Mouse (Mus musculus) midbrain, embryonic 12.5 days (tissue): ENCODE results near the gene Olfr622. TPM values are rescaled to one million over a fixed set of nuclear protein-coding genes. Genes with fewer than 3 reads are reported as not detected.

ENCODE experiments used
- ATAC-seq: fragments of 200-750 bp; cut with Nextera tagmentation; 2 replicates; pipeline ENCODE4 v1.8.0; 2017; ENCODE audit warnings: low read depth, moderate TSS enrichment, moderate library complexity; ENCODE audit not compliant: low FRiP score
- H3K27ac ChIP-seq: fragments of 300-500 bp; sonication (generic); replicated peaks from 2 replicates; pipeline ENCODE4 v1.5.1; 2016; ENCODE audit warnings: mild to moderate bottlenecking
- H3K27me3 ChIP-seq: fragments of 300-500 bp; sonication (generic); 2 replicates; pipeline ENCODE4 v1.6.1; 2016; ENCODE audit warnings: mild to moderate bottlenecking
- H3K36me3 ChIP-seq: fragments of 300-500 bp; sonication (generic); 2 replicates; pipeline ENCODE4 v1.6.1; 2016
- H3K4me1 ChIP-seq: fragments of 300-500 bp; sonication (generic); 2 replicates; pipeline ENCODE4 v1.6.1; 2016
- H3K4me2 ChIP-seq: fragments of 300-500 bp; sonication (generic); replicated peaks from 2 replicates; pipeline ENCODE4 v1.6.1; 2016; ENCODE audit warnings: mild to moderate bottlenecking, moderate library complexity
- H3K4me3 ChIP-seq: fragments of 300-500 bp; sonication (generic); 2 replicates; pipeline ENCODE4 v1.5.1; 2016; ENCODE audit warnings: mild to moderate bottlenecking
- H3K9ac ChIP-seq: fragments of 300-500 bp; sonication (generic); replicated peaks from 2 replicates; pipeline ENCODE4 v1.6.1; 2016; ENCODE audit warnings: mild to moderate bottlenecking, moderate library complexity
- H3K9me3 ChIP-seq: fragments of 300-500 bp; sonication (generic); 2 replicates; pipeline ENCODE4 v1.6.1; 2016; ENCODE audit warnings: mild to moderate bottlenecking
- WGBS: fragments of 180-500 bp; shearing (Covaris S2); methylation state at CpG from one replicate; pipeline ENCODE4 v1.1.7; 2016; 5-methylcytosine and 5-hydroxymethylcytosine counted together
- polyA plus RNA-seq: library from polyadenylated mRNA; unstranded; fragments of >200 nt; fragmentation: Nextera tagmentation; extraction: Ambion mirVana; gene quantifications from 2 replicates; pipeline ENCODE4 v1.2.1, GENCODE M21; 2016

Gene Olfr622
- not detected in 2 replicates for polyA plus RNA-seq

GRCm38 (mm10) chr7:103642602-103643001 is at the start of gene Olfr622:
Gene Olfr622 (minus strand): TSS chr7:103642702.
- WGBS: 83% methylated on average over 1 of the region's 1 CpGs
- Histone ChIP-seq H3K36me3 (no peaks in the 10 kb centered on the region), H3K4me3 (no peak within 1 kb of the TSS), H3K27ac (no peak within 1 kb of the TSS), H3K27me3 (no peaks in the 10 kb centered on the region), H3K4me2 (no peak within 1 kb of the TSS), H3K4me1 (no peaks in the 10 kb centered on the region), H3K9me3 (no peaks in the 10 kb centered on the region), H3K9ac (no peak within 1 kb of the TSS)
- ATAC-seq: no peak

- H3K36me3 ChIP-seq: no peaks in the 10 kb centered on the region
- H3K4me2 ChIP-seq: no peak within 1 kb of the TSS
- no peaks in the 10 kb centered on the region for H3K9me3 ChIP-seq
- H3K4me1 ChIP-seq: no peaks in the 10 kb centered on the region
- no peak for ATAC-seq
- H3K27me3 ChIP-seq: no peaks in the 10 kb centered on the region
- no peak within 1 kb of the TSS for H3K9ac ChIP-seq
- H3K27ac ChIP-seq: no peak within 1 kb of the TSS
- H3K4me3 ChIP-seq: no peak within 1 kb of the TSS
Measured at GRCm38 (mm10) chr7:103682420-103682819, 39.9 kb upstream of the Olfr622 start, which contains the start of gene Olfr625-ps1. Gene Olfr625-ps1 (plus strand): TSS chr7:103682720.

GRCm38 (mm10) chr7:103671091-103671490 is 28.6 kb upstream of the Olfr622 start, which contains the start of gene Olfr624:
Gene Olfr624 (minus strand): TSS chr7:103671191.
- H3K9ac ChIP-seq: no peak within 1 kb of the TSS
- WGBS: 95% methylated on average over 2 of the region's 2 CpGs
- no peak within 1 kb of the TSS for H3K4me2 ChIP-seq
- H3K9me3 ChIP-seq: no peaks in the 10 kb centered on the region
- ATAC-seq: no peak
- no peaks in the 10 kb centered on the region for H3K27me3 ChIP-seq
- H3K36me3 ChIP-seq: no peaks in the 10 kb centered on the region
- no peak within 1 kb of the TSS for H3K27ac ChIP-seq
- H3K4me3 ChIP-seq: no peak within 1 kb of the TSS
- no peaks in the 10 kb centered on the region for H3K4me1 ChIP-seq

- no peaks in the 10 kb centered on the region for H3K36me3 ChIP-seq
- ATAC-seq: no peak
- H3K27ac ChIP-seq: no peak within 1 kb of the TSS
- no peaks in the 10 kb centered on the region for H3K4me1 ChIP-seq
- H3K4me2 ChIP-seq: no peak within 1 kb of the TSS
- no peak within 1 kb of the TSS for H3K4me3 ChIP-seq
- no peaks in the 10 kb centered on the region for H3K27me3 ChIP-seq
- no peak within 1 kb of the TSS for H3K9ac ChIP-seq
- no peaks in the 10 kb centered on the region for H3K9me3 ChIP-seq
Measured at GRCm38 (mm10) chr7:103663598-103663997, 21.1 kb upstream of the Olfr622 start, which contains the start of gene Olfr623. Gene Olfr623 (minus strand): TSS chr7:103663698.

GRCm38 (mm10) chr7:103644070-103644469 is 1.6 kb upstream of the Olfr622 start:
- WGBS: 90% methylated on average over 4 of the region's 4 CpGs
- ATAC-seq: no peak

DNA sequence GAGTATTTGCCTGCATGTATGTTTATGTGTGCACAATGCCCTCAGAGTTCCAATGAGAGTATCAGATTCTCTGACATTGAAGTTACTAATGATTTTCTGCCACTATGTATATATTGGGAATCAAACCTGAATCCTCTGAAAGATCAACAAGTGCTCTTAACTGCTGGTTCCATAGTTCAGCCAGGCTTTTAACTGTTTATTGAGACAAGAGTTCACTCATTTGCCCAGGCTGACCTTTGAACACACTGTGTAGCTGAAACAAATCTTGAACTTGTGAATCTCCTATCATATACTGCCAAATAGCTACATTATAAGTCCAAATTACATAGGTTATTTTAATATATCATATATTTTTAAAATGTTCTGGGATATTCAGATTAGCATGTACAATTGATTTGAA is 5.7 kb downstream of the Olfr622 start:
- H3K4me2 ChIP-seq: no peak overlapping the region
- no peaks in the 10 kb centered on the region for H3K27me3 ChIP-seq
- H3K27ac ChIP-seq: no peak overlapping the region
- H3K36me3 ChIP-seq: no peaks in the 10 kb centered on the region
- H3K9ac ChIP-seq: no peak overlapping the region
- H3K9me3 ChIP-seq: no peaks in the 10 kb centered on the region
- no peak for ATAC-seq
- no peak overlapping the region for H3K4me3 ChIP-seq
- no peaks in the 10 kb centered on the region for H3K4me1 ChIP-seq

More at GRCm38 (mm10) chr7:103644070-103644469, 1.6 kb upstream of the Olfr622 start:
- Histone ChIP-seq H3K4me1 (no peaks in the 10 kb centered on the region), H3K36me3 (no peaks in the 10 kb centered on the region), H3K9me3 (no peaks in the 10 kb centered on the region), H3K9ac (no peak overlapping the region), H3K4me2 (no peak overlapping the region), H3K27ac (no peak overlapping the region), H3K4me3 (no peak overlapping the region), H3K27me3 (no peaks in the 10 kb centered on the region)

DNA sequence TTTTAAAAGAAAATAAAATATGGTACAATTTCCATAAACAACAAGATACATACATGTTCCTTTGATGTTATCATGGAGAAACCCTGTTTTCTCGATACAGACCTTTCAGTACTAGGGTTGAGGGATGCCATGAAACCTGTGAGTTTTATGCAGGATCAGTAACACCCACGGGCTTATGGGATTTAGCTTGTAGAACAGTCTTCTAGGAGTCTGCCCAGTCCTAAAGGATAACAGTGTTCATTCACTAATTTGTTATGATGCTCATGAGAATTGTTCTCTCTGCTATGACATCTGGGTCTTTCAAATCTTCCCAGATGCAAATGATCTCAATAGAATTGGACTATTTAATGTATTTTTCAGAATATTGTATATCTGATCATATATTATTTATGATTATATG is 30.1 kb downstream of the Olfr622 start, which contains the start of gene Olfr620:
Gene Olfr620 (minus strand): TSS at position 101 of the 400 bp plus-strand sequence.
- Histone ChIP-seq H3K9me3 (no peaks in the 10 kb centered on the region), H3K27ac (no peak within 1 kb of the TSS), H3K4me3 (no peak within 1 kb of the TSS), H3K9ac (no peak within 1 kb of the TSS), H3K4me1 (no peaks in the 10 kb centered on the region), H3K4me2 (no peak within 1 kb of the TSS), H3K36me3 (no peaks in the 10 kb centered on the region), H3K27me3 (no peaks in the 10 kb centered on the region)
- ATAC-seq: no peak
- WGBS: 72% methylated on average over 2 of the region's 2 CpGs

GRCm38 (mm10) chr7:103607425-103607824 is 35.1 kb downstream of the Olfr622 start:
- Histone ChIP-seq H3K4me2 (no peak overlapping the region), H3K27me3 (no peaks in the 10 kb centered on the region), H3K36me3 (no peaks in the 10 kb centered on the region), H3K4me3 (no peak overlapping the region), H3K27ac (no peak overlapping the region), H3K4me1 (no peaks in the 10 kb centered on the region), H3K9me3 (no peaks in the 10 kb centered on the region), H3K9ac (no peak overlapping the region)
- ATAC-seq: no peak
- 80% methylated on average over 2 of the region's 2 CpGs for WGBS

- Histone ChIP-seq H3K27me3 (no peaks in the 10 kb centered on the region), H3K9ac (no peak within 1 kb of the TSS), H3K9me3 (no peaks in the 10 kb centered on the region), H3K4me1 (no peaks in the 10 kb centered on the region), H3K4me2 (no peak within 1 kb of the TSS), H3K36me3 (no peaks in the 10 kb centered on the region), H3K27ac (no peak within 1 kb of the TSS), H3K4me3 (no peak within 1 kb of the TSS)
- ATAC-seq: no peak
Measured at GRCm38 (mm10) chr7:103600275-103600674, 42.2 kb downstream of the Olfr622 start, which contains the start of gene Olfr619. Gene Olfr619 (plus strand): TSS chr7:103600575.

GRCm38 (mm10) chr7:103589803-103590202 is 52.7 kb downstream of the Olfr622 start, which contains the start of gene Olfr618:
Gene Olfr618 (plus strand): TSS chr7:103590103.
- H3K4me3 ChIP-seq: no peak within 1 kb of the TSS
- H3K27me3 ChIP-seq: no peaks in the 10 kb centered on the region
- no peak within 1 kb of the TSS for H3K9ac ChIP-seq
- H3K36me3 ChIP-seq: no peaks in the 10 kb centered on the region
- no peaks in the 10 kb centered on the region for H3K9me3 ChIP-seq
- H3K4me1 ChIP-seq: no peaks in the 10 kb centered on the region
- no peak within 1 kb of the TSS for H3K27ac ChIP-seq
- no peak within 1 kb of the TSS for H3K4me2 ChIP-seq
- 64% methylated on average over 2 of the region's 2 CpGs for WGBS
- no peak for ATAC-seq

Other genes with a start within 250 kb of the Olfr622 start
- gene Usp17lc, start 227.6 kb downstream of the Olfr622 start, polyA plus RNA-seq: not detected in 2 replicates
- gene Olfr605, start 197.3 kb downstream of the Olfr622 start, polyA plus RNA-seq: not detected in 2 replicates
- not detected in 2 replicates for gene Olfr606, start 193.7 kb downstream of the Olfr622 start, polyA plus RNA-seq
- not detected in 2 replicates for gene Olfr607, start 178.6 kb downstream of the Olfr622 start, polyA plus RNA-seq
- gene Olfr608, start 172.8 kb downstream of the Olfr622 start, polyA plus RNA-seq: not detected in 2 replicates
- gene Olfr609, start 144.6 kb downstream of the Olfr622 start, polyA plus RNA-seq: not detected in 2 replicates
- gene Olfr610, start 130.6 kb downstream of the Olfr622 start, polyA plus RNA-seq: not detected in 2 replicates
- not detected in 2 replicates for gene Olfr611, start 121.9 kb downstream of the Olfr622 start, polyA plus RNA-seq
- gene Olfr612, start 100.0 kb downstream of the Olfr622 start, polyA plus RNA-seq: not detected in 2 replicates
- not detected in 2 replicates for gene Olfr613, start 94.6 kb downstream of the Olfr622 start, polyA plus RNA-seq
- gene Olfr615, start 86.6 kb downstream of the Olfr622 start, polyA plus RNA-seq: not detected in 2 replicates
- gene Olfr616, start 73.6 kb downstream of the Olfr622 start, polyA plus RNA-seq: not detected in 2 replicates
- gene Olfr617, start 69.6 kb downstream of the Olfr622 start, polyA plus RNA-seq: not detected in 2 replicates
- gene Olfr618, start 52.6 kb downstream of the Olfr622 start, polyA plus RNA-seq: not detected in 2 replicates
- gene Olfr619, start 42.1 kb downstream of the Olfr622 start, polyA plus RNA-seq: not detected in 2 replicates
- gene Olfr620, start 30.2 kb downstream of the Olfr622 start, polyA plus RNA-seq: not detected in 2 replicates
- gene Olfr623, start 21.0 kb upstream of the Olfr622 start, polyA plus RNA-seq: not detected in 2 replicates
- gene Olfr624, start 28.5 kb upstream of the Olfr622 start, polyA plus RNA-seq: not detected in 2 replicates
- gene Olfr625-ps1, start 40.0 kb upstream of the Olfr622 start, polyA plus RNA-seq: not detected in 2 replicates
- gene Olfr243, start 72.0 kb upstream of the Olfr622 start, polyA plus RNA-seq: not detected in 2 replicates
- not detected in 2 replicates for gene Olfr628, start 87.7 kb upstream of the Olfr622 start, polyA plus RNA-seq
- not detected in 2 replicates for gene Olfr629, start 102.2 kb upstream of the Olfr622 start, polyA plus RNA-seq
- gene Olfr630, start 114.6 kb upstream of the Olfr622 start, polyA plus RNA-seq: not detected in 2 replicates
- gene Olfr69, start 128.9 kb upstream of the Olfr622 start, polyA plus RNA-seq: not detected in 2 replicates
- gene Olfr68, start 137.0 kb upstream of the Olfr622 start, polyA plus RNA-seq: not detected in 2 replicates
- gene Olfr67, start 149.1 kb upstream of the Olfr622 start, polyA plus RNA-seq: not detected in 2 replicates
- 769 and 928 TPM in 2 replicates for gene Hbb-bt, start 171.3 kb upstream of the Olfr622 start, polyA plus RNA-seq
- gene Hbb-bs, start 185.4 kb upstream of the Olfr622 start, polyA plus RNA-seq: 643 and 809 TPM in 2 replicates
- not detected in 2 replicates for gene Hbb-bh2, start 197.8 kb upstream of the Olfr622 start, polyA plus RNA-seq
- 623 and 675 TPM in 2 replicates for gene Hbb-bh1, start 200.5 kb upstream of the Olfr622 start, polyA plus RNA-seq
- 8,301 and 9,167 TPM in 2 replicates for gene Hbb-y, start 210.5 kb upstream of the Olfr622 start, polyA plus RNA-seq
- gene Olfr66, start 243.6 kb upstream of the Olfr622 start, polyA plus RNA-seq: not detected in 2 replicates